Mouse (Mus musculus): ENCODE measurements around the gene Ppp2r3c. TPM values are rescaled to one million over a fixed set of nuclear protein-coding genes. Genes with fewer than 3 reads are reported as not detected.
A peak's percentile ranks its signal among the peaks of the same experiment; 100 is the strongest.
"Not testable (repeated sequence)": the region's sequence is repeated elsewhere in the genome, so short reads cannot be mapped to it uniquely, and the experiment has no call there.

Gene Ppp2r3c
- polyA plus RNA-seq, 1 experiment from 2014 or later: 5.5 TPM

DNA sequence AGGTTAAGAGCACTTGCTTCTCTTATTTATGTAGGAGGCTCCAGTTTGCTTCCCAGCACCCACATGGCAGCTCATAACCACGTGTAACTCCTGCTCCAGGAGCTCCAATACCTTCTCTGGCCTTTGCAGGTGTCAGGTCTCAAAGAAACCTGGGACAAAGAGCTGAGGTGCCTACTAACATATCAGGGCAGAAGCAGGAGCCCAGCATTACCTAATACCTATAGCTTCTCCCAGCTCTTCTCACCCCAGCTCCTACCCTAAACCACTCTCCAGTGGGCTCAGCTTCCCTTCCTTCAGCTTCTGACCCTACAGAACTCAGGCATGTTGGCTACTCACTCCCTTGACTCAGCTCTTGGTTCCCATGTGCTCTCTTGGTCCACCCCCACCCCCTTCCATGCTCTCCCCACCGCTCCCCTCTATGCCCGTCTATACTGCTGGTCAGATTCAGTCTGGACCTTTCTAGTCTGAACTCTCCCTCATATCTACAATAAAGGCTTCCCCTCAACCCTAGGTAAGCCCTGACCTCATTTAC lies 1.9 kb downstream of the Ppp2r3c start:
- H3K4me1 ChIP-seq (ENCODE audit: control insufficient read depth, low read depth, low read length): peaks cover 17% of the 10 kb centered on the region
- H3K36me3 ChIP-seq (ENCODE audit: control insufficient read depth, insufficient read depth): peaks cover 14% of the 10 kb centered on the region
- no peaks in the 10 kb centered on the region for H3K9me3 ChIP-seq (replicated peaks; ENCODE audit: control insufficient read depth, low read length)
- peak overlapping the region; percentile 83 for H3K9ac ChIP-seq (ENCODE audit: low read depth, low read length)
- peak overlapping the region; percentile 74 for H3K4me3 ChIP-seq (ENCODE audit: low read depth, low read length)
- ATAC-seq (ENCODE audit: low read depth): no peak
- H3K27me3 ChIP-seq (ENCODE audit: control insufficient read depth, insufficient read depth, low read depth, low read length): no peaks in the 10 kb centered on the region
- peak overlapping the region; percentile 76 for H3K4me2 ChIP-seq (ENCODE audit: low read depth, low read length)
- WGBS (ENCODE audit: insufficient replicate concordance): 57% methylated on average over 3 of the region's 3 CpGs
- H3K27ac ChIP-seq (ENCODE audit: low read length): no peak overlapping the region

DNA sequence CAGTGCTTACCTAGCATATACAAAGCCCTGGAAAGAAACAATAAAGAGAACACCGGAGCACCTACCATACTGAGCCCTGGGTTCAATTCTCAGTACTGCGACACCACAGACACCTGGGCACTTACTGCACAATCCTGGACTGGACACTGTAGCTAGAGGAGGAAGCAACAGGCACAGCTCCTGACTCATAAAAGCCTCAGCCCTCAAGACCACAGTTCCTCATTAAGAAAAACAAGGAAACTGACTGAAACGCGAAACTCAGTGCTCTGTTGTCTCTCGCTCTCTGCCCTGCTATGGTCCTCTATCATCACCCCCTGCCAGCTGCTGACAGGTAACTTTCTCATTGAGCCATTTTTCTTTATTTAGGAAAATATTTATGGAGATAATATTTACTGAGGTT lies 3.5 kb downstream of the Ppp2r3c start, which contains the start of gene 1110008L16Rik:
Gene 1110008L16Rik (plus strand): TSS at position 242 of the 400 bp plus-strand sequence.
- 75% methylated on average over 5 of the region's 5 CpGs for WGBS (ENCODE audit: insufficient replicate concordance)
- H3K27ac ChIP-seq (ENCODE audit: low read length): no peak within 1 kb of the TSS
- no peaks in the 10 kb centered on the region for H3K9me3 ChIP-seq (replicated peaks; ENCODE audit: control insufficient read depth, low read length)
- H3K36me3 ChIP-seq (ENCODE audit: control insufficient read depth, insufficient read depth): peaks cover 22% of the 10 kb centered on the region
- H3K4me1 ChIP-seq (ENCODE audit: control insufficient read depth, low read depth, low read length): peaks cover 17% of the 10 kb centered on the region
- H3K4me2 ChIP-seq (ENCODE audit: low read depth, low read length): no peak within 1 kb of the TSS
- H3K27me3 ChIP-seq (ENCODE audit: control insufficient read depth, insufficient read depth, low read depth, low read length): no peaks in the 10 kb centered on the region
- no peak within 1 kb of the TSS for H3K9ac ChIP-seq (ENCODE audit: low read depth, low read length)
- no peak within 1 kb of the TSS for H3K4me3 ChIP-seq (ENCODE audit: low read depth, low read length)
- no peak for ATAC-seq (ENCODE audit: low read depth)

DNA sequence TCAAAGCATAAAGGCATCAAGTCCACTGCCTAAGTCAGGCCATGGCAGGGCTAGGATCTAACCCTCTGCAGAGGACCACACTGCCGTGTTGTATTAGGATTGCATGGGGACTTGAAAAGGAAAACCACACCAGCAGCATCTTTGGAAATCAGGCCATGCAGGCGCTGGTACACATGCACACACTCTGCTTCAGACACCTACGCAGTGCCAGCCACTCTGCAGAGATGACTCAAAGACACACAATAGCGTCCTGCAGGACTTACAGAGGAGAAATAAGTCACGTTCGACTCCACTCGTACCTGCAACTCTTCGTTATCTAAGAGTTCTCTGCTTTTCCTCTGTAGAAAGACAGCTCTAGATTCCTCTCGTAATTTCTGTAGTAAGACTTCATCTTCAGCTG lies 4.7 kb downstream of the Ppp2r3c start:
- Histone ChIP-seq H3K36me3 (ENCODE audit: control insufficient read depth, insufficient read depth) (peaks cover 30% of the 10 kb centered on the region), H3K4me3 (ENCODE audit: low read depth, low read length) (no peak overlapping the region), H3K27me3 (ENCODE audit: control insufficient read depth, insufficient read depth, low read depth, low read length) (no peaks in the 10 kb centered on the region), H3K4me2 (ENCODE audit: low read depth, low read length) (no peak overlapping the region), H3K4me1 (ENCODE audit: control insufficient read depth, low read depth, low read length) (peaks cover 9% of the 10 kb centered on the region), H3K9ac (ENCODE audit: low read depth, low read length) (no peak overlapping the region), H3K9me3 (replicated peaks; ENCODE audit: control insufficient read depth, low read length) (no peaks in the 10 kb centered on the region), H3K27ac (ENCODE audit: low read length) (no peak overlapping the region)
- WGBS (ENCODE audit: insufficient replicate concordance): 88% methylated on average over 9 of the region's 9 CpGs
- no peak for ATAC-seq (ENCODE audit: low read depth)

DNA sequence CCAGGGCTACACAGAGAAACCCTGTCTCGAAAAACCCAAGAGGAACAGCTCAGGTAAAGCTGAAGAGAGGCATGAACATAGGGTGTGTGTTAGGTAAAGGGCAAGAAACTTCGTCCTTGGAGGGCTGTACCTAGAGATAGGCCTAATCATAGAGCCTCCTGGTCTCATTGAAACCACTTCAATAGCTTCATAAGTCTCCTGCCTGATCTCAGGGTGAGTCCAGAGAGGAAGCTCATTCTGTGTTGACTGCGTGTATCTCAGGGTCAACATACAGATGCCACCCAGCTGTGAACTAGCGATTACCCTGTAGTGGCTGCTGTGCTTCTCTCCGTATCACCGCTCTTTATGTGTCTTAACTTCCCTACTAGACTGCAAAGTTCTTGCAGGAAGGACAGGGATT lies 25.2 kb downstream of the Ppp2r3c start:
- not testable (repeated sequence) for H3K27ac ChIP-seq (ENCODE audit: low read length); H3K27me3 ChIP-seq (ENCODE audit: control insufficient read depth, insufficient read depth, low read depth, low read length); H3K4me3 ChIP-seq (ENCODE audit: low read depth, low read length); H3K9ac ChIP-seq (ENCODE audit: low read depth, low read length); H3K4me1 ChIP-seq (ENCODE audit: control insufficient read depth, low read depth, low read length); ATAC-seq (ENCODE audit: low read depth); H3K4me2 ChIP-seq (ENCODE audit: low read depth, low read length); H3K9me3 ChIP-seq (replicated peaks; ENCODE audit: control insufficient read depth, low read length); H3K36me3 ChIP-seq (ENCODE audit: control insufficient read depth, insufficient read depth)
- 71% methylated on average over 3 of the region's 6 CpGs for WGBS (ENCODE audit: insufficient replicate concordance)

DNA sequence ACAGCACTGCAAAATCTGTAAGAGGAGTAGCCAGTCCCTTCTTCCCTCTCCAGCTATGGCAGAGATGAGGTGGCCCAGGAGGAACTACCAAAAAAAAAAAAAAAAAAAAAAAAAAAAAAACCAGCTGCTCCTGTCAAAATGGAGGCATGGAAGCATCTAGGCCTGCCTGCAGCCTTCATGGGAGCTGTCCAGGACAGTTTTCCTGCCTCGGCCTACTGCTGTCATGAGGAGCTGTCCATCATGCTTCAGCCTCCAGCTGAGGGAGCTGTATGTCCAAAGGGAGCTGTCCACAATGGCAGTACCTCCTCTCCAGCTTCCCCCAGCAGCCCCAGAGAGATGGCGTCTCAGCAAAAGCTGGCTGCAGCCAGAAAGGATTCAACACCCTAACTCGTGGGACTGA lies 30.6 kb downstream of the Ppp2r3c start:
- Histone ChIP-seq H3K4me2 (ENCODE audit: low read depth, low read length) (no peak overlapping the region), H3K27ac (ENCODE audit: low read length) (no peak overlapping the region), H3K36me3 (ENCODE audit: control insufficient read depth, insufficient read depth) (no peaks in the 10 kb centered on the region), H3K9me3 (replicated peaks; ENCODE audit: control insufficient read depth, low read length) (no peaks in the 10 kb centered on the region), H3K27me3 (ENCODE audit: control insufficient read depth, insufficient read depth, low read depth, low read length) (no peaks in the 10 kb centered on the region), H3K9ac (ENCODE audit: low read depth, low read length) (no peak overlapping the region), H3K4me3 (ENCODE audit: low read depth, low read length) (no peak overlapping the region), H3K4me1 (ENCODE audit: control insufficient read depth, low read depth, low read length) (no peaks in the 10 kb centered on the region)
- 66% methylated on average over 3 of the region's 3 CpGs for WGBS (ENCODE audit: insufficient replicate concordance)
- ATAC-seq (ENCODE audit: low read depth): no peak

DNA sequence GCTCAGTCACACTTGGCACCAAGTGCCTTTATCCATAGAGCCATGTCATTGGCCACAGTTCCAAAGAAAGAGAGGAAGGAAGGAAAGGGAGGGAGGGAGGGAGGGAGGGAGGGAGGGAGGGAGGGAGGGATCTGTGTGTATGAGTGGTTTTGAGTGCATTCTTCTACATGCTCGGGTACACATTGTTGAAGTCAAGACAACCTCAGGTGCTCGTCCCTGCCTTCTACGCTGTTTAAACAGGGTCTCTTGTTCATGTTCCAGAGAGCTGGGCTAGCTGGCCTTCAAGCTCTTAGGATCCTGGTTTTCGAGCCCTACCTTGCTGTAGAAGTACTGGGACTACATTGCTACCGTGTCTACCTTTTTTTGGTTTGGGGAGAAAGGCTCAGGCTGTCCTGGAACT lies 39.4 kb downstream of the Ppp2r3c start:
- not testable (repeated sequence) for H3K36me3 ChIP-seq (ENCODE audit: control insufficient read depth, insufficient read depth); H3K4me2 ChIP-seq (ENCODE audit: low read depth, low read length); ATAC-seq (ENCODE audit: low read depth); H3K9ac ChIP-seq (ENCODE audit: low read depth, low read length); H3K9me3 ChIP-seq (replicated peaks; ENCODE audit: control insufficient read depth, low read length); H3K27ac ChIP-seq (ENCODE audit: low read length); H3K4me1 ChIP-seq (ENCODE audit: control insufficient read depth, low read depth, low read length); H3K27me3 ChIP-seq (ENCODE audit: control insufficient read depth, insufficient read depth, low read depth, low read length); H3K4me3 ChIP-seq (ENCODE audit: low read depth, low read length)
- WGBS (ENCODE audit: insufficient replicate concordance): no CpG with 5 or more reads among the region's 5 CpGs

DNA sequence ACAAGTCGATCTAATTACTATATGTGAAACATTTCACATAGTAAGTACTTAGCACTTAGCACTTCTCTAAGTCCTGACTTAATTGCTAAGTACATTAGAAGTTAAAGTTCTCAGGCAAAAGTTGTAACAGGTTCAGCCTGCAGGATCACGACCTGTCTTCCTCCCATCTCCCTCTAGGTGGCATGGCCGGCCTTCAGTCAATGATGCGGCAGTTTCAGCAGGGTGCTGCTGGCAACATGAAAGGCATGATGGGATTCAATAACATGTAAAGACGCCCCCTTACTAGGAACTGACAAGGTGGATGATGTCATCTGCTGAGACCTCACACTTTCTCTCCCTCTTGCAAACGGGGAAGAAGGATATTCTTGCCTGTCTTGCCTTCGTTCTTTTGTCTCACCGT lies 40.8 kb downstream of the Ppp2r3c start:
- not testable (repeated sequence) for H3K4me2 ChIP-seq (ENCODE audit: low read depth, low read length); H3K9ac ChIP-seq (ENCODE audit: low read depth, low read length); H3K36me3 ChIP-seq (ENCODE audit: control insufficient read depth, insufficient read depth); H3K9me3 ChIP-seq (replicated peaks; ENCODE audit: control insufficient read depth, low read length); ATAC-seq (ENCODE audit: low read depth); H3K4me1 ChIP-seq (ENCODE audit: control insufficient read depth, low read depth, low read length); H3K4me3 ChIP-seq (ENCODE audit: low read depth, low read length); H3K27ac ChIP-seq (ENCODE audit: low read length); H3K27me3 ChIP-seq (ENCODE audit: control insufficient read depth, insufficient read depth, low read depth, low read length)
- no CpG with 5 or more reads among the region's 8 CpGs for WGBS (ENCODE audit: insufficient replicate concordance)

DNA sequence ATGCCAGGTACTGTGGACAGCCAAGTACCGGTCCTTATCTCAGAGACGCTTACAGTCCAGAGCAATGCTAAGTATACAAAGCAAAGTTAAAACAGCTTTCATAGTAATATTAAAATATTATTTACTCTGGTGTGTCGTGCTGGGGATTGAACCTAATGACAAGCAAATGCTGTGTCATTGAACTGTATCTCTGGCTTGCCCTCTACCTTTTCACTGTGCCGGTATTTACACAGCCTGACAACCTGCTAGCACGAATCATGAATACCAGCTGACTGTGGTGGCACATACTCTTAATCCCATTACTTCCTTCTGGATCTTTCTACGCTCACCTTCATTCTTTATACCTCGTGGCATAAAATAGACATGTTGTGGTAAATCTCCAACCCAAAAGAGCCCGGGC lies 60.6 kb downstream of the Ppp2r3c start:
- H3K27me3 ChIP-seq (ENCODE audit: control insufficient read depth, insufficient read depth, low read depth, low read length); ATAC-seq (ENCODE audit: low read depth); H3K4me1 ChIP-seq (ENCODE audit: control insufficient read depth, low read depth, low read length); H3K36me3 ChIP-seq (ENCODE audit: control insufficient read depth, insufficient read depth); H3K9ac ChIP-seq (ENCODE audit: low read depth, low read length); H3K9me3 ChIP-seq (replicated peaks; ENCODE audit: control insufficient read depth, low read length); H3K4me3 ChIP-seq (ENCODE audit: low read depth, low read length); H3K4me2 ChIP-seq (ENCODE audit: low read depth, low read length); H3K27ac ChIP-seq (ENCODE audit: low read length): not testable (repeated sequence)
- WGBS (ENCODE audit: insufficient replicate concordance): no CpG with 5 or more reads among the region's 8 CpGs

DNA sequence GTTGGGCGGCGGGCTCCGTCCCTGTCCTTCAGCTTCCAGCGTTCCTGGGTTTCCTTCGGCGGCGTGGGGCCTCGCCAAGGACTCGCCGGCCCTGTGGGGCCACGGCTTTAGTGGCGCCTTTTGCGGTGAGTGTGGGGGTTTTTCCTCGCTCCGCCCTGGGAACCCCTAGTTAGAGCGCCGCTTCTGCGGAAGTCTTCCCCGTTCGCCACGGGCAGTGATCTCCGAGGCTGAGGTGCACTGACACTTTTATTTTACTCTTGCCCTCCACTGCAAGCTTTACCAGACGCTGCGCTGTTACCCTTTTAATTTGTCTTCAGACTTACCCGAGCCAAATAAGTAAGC lies 72.3 kb downstream of the Ppp2r3c start:
- WGBS (ENCODE audit: insufficient replicate concordance): 3% methylated on average over 11 of the region's 25 CpGs
- not testable (repeated sequence) for H3K27ac ChIP-seq (ENCODE audit: low read length); H3K4me2 ChIP-seq (ENCODE audit: low read depth, low read length); H3K9ac ChIP-seq (ENCODE audit: low read depth, low read length); H3K36me3 ChIP-seq (ENCODE audit: control insufficient read depth, insufficient read depth); H3K4me1 ChIP-seq (ENCODE audit: control insufficient read depth, low read depth, low read length); H3K27me3 ChIP-seq (ENCODE audit: control insufficient read depth, insufficient read depth, low read depth, low read length); H3K9me3 ChIP-seq (replicated peaks; ENCODE audit: control insufficient read depth, low read length)
- peak overlapping the region; percentile 54 for H3K4me3 ChIP-seq (ENCODE audit: low read depth, low read length)
- peak; percentile 18 for ATAC-seq (ENCODE audit: low read depth)

Data from liver, embryonic 16.5 days (tissue).